Mouse (Mus musculus): ENCODE measurements at regions not wholly inside any gene's neighbourhood (a gene's known extent, or its start where the extent isn't known, plus 50 kb on each side); places are given as distances from the start of the nearest gene placed in this dataset.

DNA sequence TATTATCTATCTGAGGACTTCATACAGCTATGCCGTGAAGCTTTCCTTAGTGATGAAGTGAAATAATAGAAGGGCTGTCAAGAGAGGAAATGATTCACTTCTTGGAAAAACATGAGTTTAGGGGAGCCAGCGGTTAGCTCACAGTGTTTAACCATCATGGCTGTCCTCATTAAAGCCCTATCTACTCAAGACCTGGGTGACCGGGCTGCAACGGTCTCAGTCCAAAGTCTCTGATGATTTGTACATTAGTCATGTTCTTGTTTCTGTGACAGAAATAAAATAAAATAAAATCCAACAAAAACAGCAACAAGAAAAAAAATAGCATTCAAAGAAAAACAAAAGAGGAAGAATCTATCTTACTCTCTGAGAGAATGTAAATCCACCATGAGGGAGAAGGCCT is 555.4 kb upstream of the Kirrel3 start:
- peak; percentile 14 for DNase-seq (ENCODE audit: inconsistent ontology term)

GRCm38 (mm10) chr9:33934071-33934470 is 551.6 kb upstream of the Kirrel3 start:
- no peak for DNase-seq (ENCODE audit: inconsistent ontology term)

DNA sequence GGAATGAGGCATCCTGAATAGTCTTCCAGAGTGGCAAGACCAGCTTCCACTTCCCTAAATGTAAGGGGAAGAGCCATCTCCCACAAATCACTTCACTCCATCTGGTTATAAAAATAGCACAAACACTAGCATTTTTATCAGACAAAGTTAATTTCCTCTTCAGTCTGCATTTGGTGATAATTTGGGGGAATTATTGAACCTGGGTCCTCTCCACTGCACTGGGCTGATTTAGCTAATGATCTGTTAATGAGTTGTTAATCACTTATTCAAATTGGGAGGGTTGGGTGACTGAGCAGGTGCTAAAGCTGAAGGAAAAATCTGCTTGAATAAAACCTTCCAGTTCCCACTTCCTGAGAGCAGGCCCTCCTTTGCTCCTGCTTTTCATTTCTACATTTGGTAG is 531.4 kb upstream of the Kirrel3 start:
- no peak for DNase-seq (ENCODE audit: inconsistent ontology term)
